Mouse (Mus musculus): ENCODE measurements at regions not wholly inside any gene's neighbourhood (a gene's known extent, or its start where the extent isn't known, plus 50 kb on each side); places are given as distances from the start of the nearest gene placed in this dataset.
"Not testable (repeated sequence)": the region's sequence is repeated elsewhere in the genome, so short reads cannot be mapped to it uniquely, and the experiment has no call there.

DNA sequence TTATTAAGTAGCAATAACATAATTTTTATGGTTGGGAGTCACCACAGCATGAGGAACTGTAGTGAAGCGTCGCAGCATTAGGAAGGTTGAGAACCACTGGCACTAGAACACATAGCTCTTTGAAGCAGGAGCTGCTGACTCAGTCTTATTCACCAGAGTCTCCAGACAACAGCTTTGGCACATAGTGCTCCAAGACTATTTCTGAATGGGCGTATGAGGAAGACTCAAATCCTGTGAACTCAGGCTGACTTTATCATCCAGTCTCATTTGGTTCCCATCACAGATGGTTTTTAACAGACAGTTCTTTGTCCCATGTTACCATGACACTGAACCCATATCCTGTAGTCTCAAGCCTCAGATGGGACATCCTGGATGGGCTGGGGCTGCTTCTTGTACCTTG lies 282.5 kb downstream of the 4933412E24Rik start:
- no peak for DNase-seq (ENCODE audit: low spot score in 2 of 2)

- DNase-seq (ENCODE audit: low spot score in 2 of 2) = no peak
Observed at GRCm38 (mm10) chr15:59733031-59733810, 283.2 kb downstream of the 4933412E24Rik start.

DNA sequence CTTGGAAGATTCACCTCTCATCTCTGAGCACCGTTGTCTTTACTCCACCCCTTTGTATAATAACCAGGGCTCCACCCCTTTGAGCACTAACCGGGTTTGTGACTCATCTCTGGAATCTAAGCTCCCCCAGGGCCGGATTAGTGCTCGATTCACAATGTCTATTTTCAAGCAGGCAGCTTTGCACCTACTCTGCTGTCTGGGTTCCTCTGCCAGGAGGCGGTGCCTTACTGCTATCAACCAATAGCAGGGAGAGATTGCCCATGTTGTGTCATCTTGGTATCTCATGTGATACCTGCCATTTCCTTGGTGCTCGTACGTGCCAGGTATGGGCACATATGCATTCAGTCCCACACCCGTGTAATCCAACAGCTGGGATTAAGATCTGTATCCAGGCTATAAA lies 285.3 kb downstream of the 4933412E24Rik start:
- DNase-seq (ENCODE audit: low spot score in 2 of 2) = no peak

DNA sequence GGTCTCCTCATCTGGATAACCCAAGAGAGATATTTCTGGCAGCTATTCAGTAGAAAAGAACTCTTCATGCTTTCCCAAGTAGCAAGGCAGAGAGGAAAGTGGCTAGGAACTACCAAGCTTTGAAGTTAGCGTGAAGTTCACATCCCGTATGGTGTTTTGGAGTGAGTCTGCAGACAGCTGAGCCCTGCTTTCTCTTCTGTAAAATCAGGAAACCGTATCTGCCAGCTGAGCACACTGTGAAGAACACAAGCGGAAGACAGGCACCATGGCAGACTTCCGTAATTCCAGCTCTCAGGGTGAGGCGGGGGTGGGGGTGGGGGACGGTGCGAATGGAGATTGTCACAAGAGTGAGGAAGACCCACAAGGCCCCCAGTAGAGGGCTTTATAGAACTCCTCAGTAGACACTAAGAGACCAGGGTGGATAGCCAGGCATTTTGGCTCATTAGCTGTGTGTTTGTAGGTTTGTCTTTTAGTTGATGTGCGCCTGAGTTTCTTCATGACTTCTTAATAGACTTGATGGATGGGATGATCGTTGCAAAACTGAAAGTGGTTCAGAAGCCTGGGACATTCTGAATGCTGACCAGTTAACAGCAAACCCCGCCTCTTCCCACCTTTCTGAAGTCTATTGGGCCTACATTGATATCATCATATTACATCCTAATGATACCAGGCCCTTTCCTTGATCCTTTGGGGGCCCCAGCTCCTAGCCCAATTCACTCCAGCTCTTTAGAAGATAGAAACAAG lies 287.4 kb downstream of the 4933412E24Rik start:
- no peak for DNase-seq (ENCODE audit: low spot score in 2 of 2)

DNA sequence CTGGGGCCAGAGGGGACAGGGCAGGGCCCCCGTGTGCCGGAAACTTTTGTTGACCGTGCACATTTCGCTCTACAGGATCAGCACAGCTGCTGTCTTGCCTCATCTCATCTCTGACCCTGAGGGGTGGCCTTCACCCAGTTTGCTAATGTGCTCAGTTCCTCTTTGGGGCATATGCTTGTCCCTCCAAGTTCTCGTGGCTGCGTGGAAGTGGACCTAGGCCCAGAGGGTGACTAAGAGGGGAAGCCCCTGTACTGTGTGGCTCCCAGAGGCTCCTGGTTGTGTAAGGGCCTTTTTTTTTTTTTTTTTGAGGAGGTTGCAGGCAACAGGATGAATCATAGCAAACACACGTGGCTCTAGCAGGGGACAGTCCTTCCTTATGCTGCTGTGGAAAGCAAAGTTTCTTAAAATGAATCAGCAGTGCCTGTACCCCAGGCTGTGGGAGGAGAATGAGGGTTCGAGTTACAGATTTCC lies 288.2 kb downstream of the 4933412E24Rik start:
- DNase-seq (ENCODE audit: low spot score in 2 of 2) = peak; percentile 46 to 73

- no peak for DNase-seq (ENCODE audit: low spot score in 2 of 2)
Observed at GRCm38 (mm10) chr15:59725881-59726280, 290.5 kb downstream of the 4933412E24Rik start.

GRCm38 (mm10) chr15:59722661-59723413 lies 293.6 kb downstream of the 4933412E24Rik start:
- DNase-seq (ENCODE audit: low spot score in 2 of 2) = no peak

GRCm38 (mm10) chr15:59721420-59721819 lies 295.0 kb downstream of the 4933412E24Rik start:
- no peak for DNase-seq (ENCODE audit: low spot score in 2 of 2)

- no peak for DNase-seq (ENCODE audit: low spot score in 2 of 2)
Observed at GRCm38 (mm10) chr15:59721018-59721417, 295.4 kb downstream of the 4933412E24Rik start.

DNA sequence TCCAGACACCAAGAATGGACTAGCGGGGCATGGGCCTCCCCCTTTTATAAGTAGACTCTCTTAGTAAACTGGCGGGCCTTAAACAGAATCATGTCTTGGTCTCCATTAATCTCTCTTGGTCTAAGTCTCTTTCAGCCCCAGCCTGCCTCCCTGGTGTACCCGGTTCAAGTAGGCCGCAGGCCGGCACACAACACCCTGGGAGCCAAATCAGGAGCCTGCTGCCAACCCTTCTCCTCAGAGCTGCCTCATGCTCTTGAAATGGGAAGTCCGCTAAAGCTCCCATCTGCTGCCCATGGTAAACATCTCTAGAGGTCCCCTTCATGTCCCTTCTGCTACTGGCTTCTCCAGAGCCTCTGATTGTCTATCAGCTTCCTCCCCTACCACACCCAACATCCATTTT lies 296.3 kb downstream of the 4933412E24Rik start:
- no peak for DNase-seq (ENCODE audit: low spot score in 2 of 2)

DNA sequence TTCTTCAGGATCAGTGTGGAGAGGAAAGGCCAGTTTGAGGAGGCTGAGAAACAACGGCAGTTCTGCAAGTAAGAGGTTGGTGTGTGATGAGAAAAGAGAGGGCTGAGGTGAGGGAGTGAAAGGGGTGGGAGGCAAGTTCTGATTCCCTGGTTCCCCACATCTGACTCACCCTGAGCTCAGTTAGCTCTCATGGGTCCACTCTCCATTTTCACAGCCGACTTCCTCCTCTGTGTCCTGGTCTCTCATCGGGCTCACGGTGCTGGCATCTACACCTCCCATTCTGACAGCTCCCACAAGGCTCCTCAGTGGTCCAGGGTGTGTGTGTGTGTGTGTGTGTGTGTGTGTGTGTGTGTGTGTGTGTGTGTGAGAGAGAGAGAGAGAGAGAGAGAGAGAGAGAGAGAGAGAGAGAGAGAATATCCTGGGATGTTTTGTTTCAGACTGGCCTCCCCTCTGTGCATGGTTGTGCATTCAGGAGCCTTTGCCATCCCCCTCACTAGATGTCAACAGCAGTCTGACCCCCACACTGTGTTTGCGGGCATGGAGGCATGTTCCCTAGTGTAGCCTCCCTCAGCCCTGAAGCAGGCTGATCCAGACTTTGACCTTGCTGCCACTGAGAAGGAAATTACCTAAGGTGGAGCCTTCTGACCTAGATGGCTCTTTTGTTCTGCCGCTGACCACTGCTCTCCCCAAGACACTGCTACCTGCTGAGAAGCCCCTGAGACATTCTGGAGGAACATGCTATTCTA lies 296.9 kb downstream of the 4933412E24Rik start:
- DNase-seq (ENCODE audit: low spot score in 2 of 2) = not testable (repeated sequence)

DNA sequence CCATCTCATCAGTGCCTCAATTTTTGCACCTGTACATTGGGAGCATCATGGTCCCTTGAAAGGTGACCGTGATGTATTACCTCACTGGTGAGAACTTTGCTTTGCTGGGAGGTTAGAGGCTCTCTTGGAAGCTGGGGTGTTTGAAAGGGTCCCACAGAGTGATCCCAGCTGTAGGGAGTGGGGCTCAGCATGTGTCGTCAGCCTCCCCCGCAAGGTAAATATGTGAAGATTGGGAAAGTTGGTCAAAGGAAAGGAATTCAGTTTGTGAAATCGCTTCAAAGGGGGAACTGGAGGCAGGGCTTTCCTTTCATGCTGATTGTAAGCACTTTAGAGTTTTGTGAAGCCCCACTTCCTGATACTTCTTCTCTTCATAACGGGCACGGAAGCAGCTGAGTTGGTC lies 299.5 kb downstream of the 4933412E24Rik start:
- DNase-seq (ENCODE audit: low spot score in 2 of 2) = no peak

GRCm38 (mm10) chr15:59715951-59716350 lies 300.5 kb downstream of the 4933412E24Rik start:
- no peak for DNase-seq (ENCODE audit: low spot score in 2 of 2)

DNA sequence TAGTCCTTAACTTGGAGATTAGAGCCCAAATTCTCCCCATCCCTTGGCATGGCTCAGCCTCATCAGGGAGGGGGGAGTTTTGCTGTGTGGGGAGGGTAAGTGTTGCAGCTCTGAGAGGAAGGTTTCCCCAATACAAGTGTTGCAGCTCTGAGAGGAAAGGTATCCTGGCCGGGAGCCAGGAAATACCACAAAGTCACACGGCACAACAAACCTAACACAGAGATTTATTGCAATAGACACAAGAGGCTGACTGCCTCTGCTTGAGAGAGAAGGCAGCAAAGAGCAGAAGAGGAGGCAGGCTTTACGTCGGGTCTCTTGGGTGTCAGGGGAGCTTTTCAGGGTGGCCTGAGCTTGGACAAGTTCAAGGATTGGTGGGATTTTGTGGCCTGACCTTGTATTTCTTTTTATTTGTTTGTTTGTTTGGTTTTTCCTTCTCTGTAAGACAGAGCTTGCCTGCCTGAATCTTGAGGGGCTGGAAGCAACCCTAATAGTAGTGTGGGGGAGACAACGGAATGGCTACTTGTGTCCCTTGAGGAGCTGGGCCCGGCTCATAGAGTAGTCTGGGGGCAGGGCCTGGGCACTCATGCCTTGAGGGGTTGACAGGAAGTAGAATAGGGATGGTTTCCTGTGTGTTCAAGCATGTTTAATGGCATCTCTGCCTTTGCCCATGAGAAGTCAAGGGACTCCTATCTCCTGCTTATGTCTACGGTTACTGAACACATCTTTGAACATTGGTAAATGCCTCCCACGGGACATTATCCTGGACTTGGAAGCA lies 302.3 kb downstream of the 4933412E24Rik start:
- DNase-seq (ENCODE audit: low spot score in 2 of 2) = no peak

DNA sequence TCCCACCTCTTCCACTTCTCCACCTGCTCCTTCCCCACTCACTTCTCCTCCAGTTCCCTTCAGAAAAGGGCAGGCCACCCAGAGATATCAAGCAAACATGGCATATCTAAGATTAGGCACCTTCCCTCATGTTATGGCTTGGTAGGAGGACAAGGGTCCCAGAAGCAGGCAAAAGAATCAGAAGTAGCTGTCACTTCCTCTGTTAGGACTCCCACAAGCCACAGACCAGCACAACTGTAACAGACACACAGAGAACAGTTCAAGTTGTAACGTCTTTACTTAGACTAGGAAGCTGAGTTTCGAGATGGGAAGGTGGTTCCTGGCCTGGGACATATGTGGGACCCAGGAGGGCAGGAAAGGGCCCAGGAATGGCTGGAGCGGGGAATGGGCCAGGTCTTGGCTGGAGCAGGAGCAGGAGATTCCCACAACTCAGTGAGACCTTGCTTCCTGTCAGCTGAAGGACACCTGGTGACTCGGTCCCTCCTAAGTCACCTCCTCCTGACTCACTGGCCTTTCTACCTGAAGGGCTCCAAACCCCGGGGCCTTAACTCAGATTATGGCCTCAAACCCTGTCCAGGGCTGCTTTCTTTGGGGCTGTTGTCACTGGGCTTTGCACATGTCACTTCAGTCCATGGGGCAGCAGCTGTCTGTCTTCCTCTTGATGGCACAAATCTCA lies 304.2 kb downstream of the 4933412E24Rik start:
- no peak for DNase-seq (ENCODE audit: low spot score in 2 of 2)

GRCm38 (mm10) chr15:59709925-59710324 lies 306.5 kb downstream of the 4933412E24Rik start:
- DNase-seq (ENCODE audit: low spot score in 2 of 2) = no peak

GRCm38 (mm10) chr15:59708402-59708801 lies 308.0 kb downstream of the 4933412E24Rik start:
- DNase-seq (ENCODE audit: low spot score in 2 of 2) = no peak

DNA sequence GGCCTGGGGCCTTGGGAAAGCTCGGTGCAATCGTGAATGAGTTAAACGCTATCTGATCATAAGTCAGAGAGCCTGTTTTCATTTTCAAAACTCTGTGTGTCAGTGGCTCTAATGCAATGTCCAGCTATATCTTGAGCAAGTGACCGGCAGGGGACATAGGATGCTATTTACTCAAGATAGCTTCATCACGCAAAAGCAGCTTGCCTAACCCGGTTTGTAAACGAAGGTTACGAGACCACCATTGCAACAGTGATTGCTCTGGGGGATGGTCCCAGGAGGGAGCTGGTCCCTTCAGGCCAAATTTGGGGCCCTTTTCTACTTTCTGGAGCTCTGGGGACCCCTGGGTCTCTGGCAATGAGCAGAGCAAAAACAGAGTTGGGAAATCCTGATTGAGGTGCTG lies 309.3 kb downstream of the 4933412E24Rik start:
- no peak for DNase-seq (ENCODE audit: low spot score in 2 of 2)
